ENCODE assay signal across 14 mouse cellular contexts in genomic region chr4:119483051-119483450, GRCm38 (mm10). TPM values are rescaled to one million over a fixed set of nuclear protein-coding genes. Genes with fewer than 3 reads are reported as not detected.
DNase-seq lines count a peak whose midpoint lies in the region; ATAC-seq and TF ChIP-seq lines count a peak whose summit lies in the region.
"Had no signal": no experiment of that assay in that cellular context is flagged by ENCODE, and none has a peak within 500 bp of the region (broad histone marks: within the 10 kb centered on the region; RNA-seq: fewer than 3 reads in every experiment).

No protein-coding gene starts in this region.

- no peak overlapping the region for H3K27ac ChIP-seq in cerebellum, adult 2 months (ENCODE audit: insufficient read depth, low read length)
- no peak overlapping the region for H3K27ac ChIP-seq in lung, postnatal 0 days (ENCODE audit: low read length)
- H3K27ac ChIP-seq: limb, embryonic 13.5 days had no signal

- H3K27me3 ChIP-seq in cerebellum, adult 2 months (ENCODE audit: control insufficient read depth, insufficient read depth, low read length): no peaks in the 10 kb centered on the region
- no peaks in the 10 kb centered on the region for H3K27me3 ChIP-seq in lung, postnatal 0 days (replicated peaks; ENCODE audit: insufficient read depth, low read length)

- H3K4me1 ChIP-seq in cerebellum, adult 2 months (ENCODE audit: control insufficient read depth, insufficient read depth, low read length): peaks cover 8% of the 10 kb centered on the region; the same call in 1 of the 2 replicates
- no peaks in the 10 kb centered on the region for H3K4me1 ChIP-seq in lung, postnatal 0 days (ENCODE audit: insufficient read depth, low read depth, low read length)
- H3K4me1 ChIP-seq: limb, embryonic 13.5 days had no signal

- no peak overlapping the region for H3K4me3 ChIP-seq in cerebellum, adult 2 months (replicated peaks; ENCODE audit: insufficient read depth, low read depth, low read length)
- no peak overlapping the region for H3K4me3 ChIP-seq in lung, postnatal 0 days (ENCODE audit: low read depth, low read length)
- H3K4me3 ChIP-seq: erythroblast, embryonic 14.5 days; limb, embryonic 13.5 days had no signal

- no peaks in the 10 kb centered on the region for H3K9me3 ChIP-seq in lung, postnatal 0 days (ENCODE audit: low read length)
- H3K9me3 ChIP-seq: limb, embryonic 13.5 days had no signal

- H3K36me3 ChIP-seq in lung, postnatal 0 days (ENCODE audit: insufficient read depth, low read length): no peaks in the 10 kb centered on the region
- H3K36me3 ChIP-seq: limb, embryonic 13.5 days had no signal

- TF ChIP-seq EP300 in lung, postnatal 0 days (IDR thresholded peaks at IDR 0.05): no peak

- H3K4me2 ChIP-seq in lung, postnatal 0 days (replicated peaks; ENCODE audit: low read depth, low read length): no peak overlapping the region
- H3K4me2 ChIP-seq: limb, embryonic 13.5 days had no signal

- no peak for DNase-seq in cerebellum, adult 2 months
- DNase-seq in cerebellum, adult 11-12 months: no peak
- DNase-seq in lung, postnatal 0 days (ENCODE audit: low spot score): no peak
- DNase-seq in lung, postnatal 36 days: no peak
- DNase-seq in heart, adult 9 months (ENCODE audit: low spot score in 2 of 2): peak; percentile 6 to 11
- DNase-seq in thymus, postnatal 0 days (ENCODE audit: low spot score): peak; percentile 25
- DNase-seq in spleen, postnatal 4 days (ENCODE audit: low spot score in 2 of 2): no peak
- DNase-seq: cerebellum, postnatal 36 days; layer of hippocampus, adult 9-11 months had no signal

- 0 out of 2 replicates have a peak, but pooled peaks have one; percentile 2 for TF ChIP-seq CTCF in cerebellum, adult 2 months (IDR thresholded peaks at IDR 0.05; ENCODE audit: borderline replicate concordance, insufficient read depth, low read depth, low read length)
- TF ChIP-seq CTCF in lung, postnatal 0 days (IDR thresholded peaks at IDR 0.05): peak; percentile 16; the same call in 1 of the 2 replicates

- ATAC-seq in lung, postnatal 0 days: no peak
- ATAC-seq in erythroid progenitor cell, adult 5-6 weeks (replicated peaks; ENCODE audit: low FRiP score, poor library complexity, severe bottlenecking): no peak

- WGBS in cerebellum, adult 2 months: 56% methylated on average over 9 of the region's 9 CpGs
- WGBS in lung, postnatal 0 days: 53% methylated on average over 9 of the region's 9 CpGs

- no peak overlapping the region for H3K9ac ChIP-seq in lung, postnatal 0 days (replicated peaks; ENCODE audit: low read depth)
- H3K9ac ChIP-seq: limb, embryonic 13.5 days had no signal

- TF ChIP-seq POLR2A in cerebellum, adult 2 months (IDR thresholded peaks at IDR 0.05; ENCODE audit: borderline replicate concordance, insufficient read depth, low read length): no peak

RNA-seq across cellular contexts. Expression of gene Rimkla, which starts 9.4 kb away (rescaled TPM):
- polyA plus RNA-seq in cerebellum, adult 2 months (2012; rRNA removed): 35.4 and 39.2 TPM in 2 replicates
- 0.30 and 0.31 TPM in 2 replicates for polyA plus RNA-seq in lung, postnatal 0 days (2015; fragmentation: Nextera tagmentation; extraction: Ambion mirVana)
- polyA plus RNA-seq in thymus, postnatal 0 days (2015; fragmentation: Nextera tagmentation; extraction: Ambion mirVana): 0.21 and 0.25 TPM in 2 replicates
- not detected in 2 replicates for total RNA-seq in erythroid progenitor cell, adult 5-6 weeks (2015; ENCODE audit: low replicate concordance)
- not detected in 2 replicates for total RNA-seq in erythroid progenitor cell, adult 5-6 weeks (2017; ENCODE audit: low replicate concordance)
- total RNA-seq: gastrocnemius, adult 18-20 months; MEL had no signal
- polyA plus RNA-seq: erythroblast, embryonic 14.5 days had no signal

RNA-seq across cellular contexts. Expression of gene Foxj3, which starts 53.8 kb away (rescaled TPM):
- 32.3 and 34.9 TPM in 2 replicates for polyA plus RNA-seq in cerebellum, adult 2 months (2012; rRNA removed)
- polyA plus RNA-seq in lung, postnatal 0 days (2015; fragmentation: Nextera tagmentation; extraction: Ambion mirVana): 10.1 and 11.6 TPM in 2 replicates
- polyA plus RNA-seq in thymus, postnatal 0 days (2015; fragmentation: Nextera tagmentation; extraction: Ambion mirVana): 11.4 and 13.5 TPM in 2 replicates
- total RNA-seq in erythroid progenitor cell, adult 5-6 weeks (2015; ENCODE audit: low replicate concordance): 13.7 and 17.2 TPM in 2 replicates
- 10.1 and 10.3 TPM in 2 replicates for total RNA-seq in erythroid progenitor cell, adult 5-6 weeks (2017; ENCODE audit: low replicate concordance)

RNA-seq across cellular contexts. Expression of gene Frg2f1, which starts 56.3 kb away (rescaled TPM):
- 8.6 and 9.4 TPM in 2 replicates for polyA plus RNA-seq in cerebellum, adult 2 months (2012; rRNA removed)
- polyA plus RNA-seq in lung, postnatal 0 days (2015; fragmentation: Nextera tagmentation; extraction: Ambion mirVana): 5.9 TPM in 2 replicates
- polyA plus RNA-seq in thymus, postnatal 0 days (2015; fragmentation: Nextera tagmentation; extraction: Ambion mirVana): 3.1 and 4.2 TPM in 2 replicates
- total RNA-seq in erythroid progenitor cell, adult 5-6 weeks (2015; ENCODE audit: low replicate concordance): not detected in 2 replicates
- total RNA-seq in erythroid progenitor cell, adult 5-6 weeks (2017; ENCODE audit: low replicate concordance): 1.2 TPM in 1 of 2 replicates, not detected in the other

Comparison
In these comparisons a context has a peak if more than half of its experiments do, and no peak if none do; other contexts are left out.
1. DNase-seq: peak in heart, adult 9 months (2 of 2) and thymus, postnatal 0 days (single experiment); none in cerebellum, adult 2 months (0 of 2), cerebellum, adult 11-12 months (single experiment), lung, postnatal 0 days (single experiment), lung, postnatal 36 days (single experiment) and spleen, postnatal 4 days (0 of 2).
2. RNA of gene Rimkla, which starts 9.4 kb away (polyA plus RNA-seq): 35.4 to 39.2 TPM in cerebellum, adult 2 months; 0.30 to 0.31 TPM in lung, postnatal 0 days and 0.21 to 0.25 TPM in thymus, postnatal 0 days; every median in the first group is over 10 times any median in the second.